Mouse (Mus musculus) spleen, postnatal 14 days (tissue): Measurements from ENCODE around the gene Samd14.

ENCODE experiments used
- DNase-seq, 2 experiments: peaks; one replicate each; pipeline ENCODE4 v3.0.0; 2021 to 2022; ENCODE audit warnings: low spot score in 2 of 2

Gene Samd14

GRCm38 (mm10) chr11:95073835-95074234 lies 64.2 kb downstream of the Samd14 start:
- DNase-seq: no peak

DNA sequence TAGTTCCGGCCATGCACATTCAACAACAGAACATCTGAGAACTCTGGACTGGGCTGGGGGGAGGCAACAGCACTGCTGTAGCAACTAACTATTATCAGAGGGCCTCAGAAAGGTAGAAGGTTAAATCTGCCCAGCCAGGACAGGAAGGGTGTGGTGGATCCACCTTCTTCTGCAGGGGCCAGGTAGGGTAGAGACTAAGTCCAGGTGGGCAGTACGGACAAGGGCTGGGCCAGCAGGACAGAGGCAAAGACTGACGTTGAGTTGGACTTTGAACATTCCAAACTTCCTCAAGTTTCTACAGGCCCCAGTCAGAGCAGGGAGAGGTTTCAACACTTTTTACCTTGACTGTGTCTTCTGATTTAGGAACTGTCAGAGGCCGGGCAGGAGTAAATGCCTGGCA lies 65.0 kb downstream of the Samd14 start:
- no peak for DNase-seq

DNA sequence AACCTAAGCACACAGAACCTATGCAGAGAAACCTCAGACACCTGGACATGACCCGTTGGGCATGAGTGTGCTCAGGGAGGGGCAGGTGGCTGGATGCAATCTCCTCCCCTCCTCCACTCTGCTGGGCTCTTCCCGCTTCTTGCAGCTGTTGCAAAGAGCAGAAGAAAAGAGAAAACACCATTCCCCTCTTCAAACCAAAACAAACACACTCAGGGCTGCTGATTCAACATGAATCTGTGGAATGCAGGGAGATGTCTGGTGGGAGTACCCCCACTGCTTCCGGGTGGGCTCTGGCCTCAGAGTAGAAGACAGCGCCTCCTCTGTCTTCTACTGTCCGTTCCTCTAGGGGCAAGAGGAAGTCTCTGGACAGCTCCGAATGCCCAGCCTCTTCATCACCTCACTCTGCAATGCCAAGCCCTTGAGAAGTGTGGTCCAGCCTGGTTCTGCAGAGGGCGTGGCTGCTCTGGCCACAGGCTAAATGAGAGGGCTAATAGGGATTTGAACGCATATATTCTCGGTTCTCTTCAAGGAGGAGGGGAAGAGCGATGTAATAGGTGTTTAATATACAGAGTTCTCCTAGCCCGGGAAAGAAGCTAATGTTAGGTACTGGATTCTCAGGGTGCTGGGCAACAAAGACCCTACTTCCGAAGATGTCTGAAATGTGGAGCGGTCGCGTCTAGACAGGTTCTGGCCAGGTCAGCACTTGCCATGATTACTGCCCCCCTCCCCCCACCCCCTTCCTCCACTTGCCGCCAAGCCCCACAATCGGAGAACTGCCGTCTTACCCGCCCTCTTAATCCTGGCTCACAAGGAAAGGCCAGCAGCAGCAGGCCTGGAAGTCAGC lies 65.7 kb downstream of the Samd14 start:
- DNase-seq: no peak
